Mouse (Mus musculus) G1E (cell line): Measurements from ENCODE around the gene Vangl1. TPM values are rescaled to one million over a fixed set of nuclear protein-coding genes. Genes with fewer than 3 reads are reported as not detected.

Source experiments
- ATAC-seq: 2 replicates; pipeline ENCODE4 v1.8.0; 2016; ENCODE audit warnings: mild to moderate bottlenecking; ENCODE audit not compliant: insufficient number of reproducible peaks, poor library complexity, low FRiP score, severe bottlenecking; ENCODE audit errors: extremely low read depth
- DNase-seq: peaks from one replicate; pipeline ENCODE4 v3.0.0; 2012; ENCODE audit warnings: low spot score
- H3K27me3 ChIP-seq: 2 replicates; pipeline ENCODE4 v1.6.1; 2012; ENCODE audit warnings: mild to moderate bottlenecking, low read length, inconsistent platforms; ENCODE audit not compliant: insufficient read depth
- H3K36me3 ChIP-seq: replicated peaks from 2 replicates; pipeline ENCODE3; 2012; ENCODE audit warnings: mild to moderate bottlenecking, inconsistent platforms
- H3K4me1 ChIP-seq: 2 replicates; pipeline ENCODE4 v1.6.1; 2012; ENCODE audit warnings: low read depth, low read length, inconsistent platforms, mixed read lengths; ENCODE audit not compliant: insufficient read depth
- H3K4me3 ChIP-seq: 2 replicates; pipeline ENCODE4 v1.5.1; 2012; ENCODE audit warnings: low read depth, mild to moderate bottlenecking, inconsistent platforms, low read length, moderate library complexity, mixed read lengths
- H3K9me3 ChIP-seq: replicated peaks from 2 replicates; pipeline ENCODE4 v1.6.1; 2012; ENCODE audit warnings: inconsistent platforms
- CTCF ChIP-seq: IDR thresholded peaks from 2 replicates; pipeline ENCODE4 v1.5.1; 2012; ENCODE audit warnings: low read depth, low read length, inconsistent platforms, mixed read lengths
- GATA1 ChIP-seq: IDR thresholded peaks from 2 replicates; pipeline ENCODE4 v1.6.1; 2012; ENCODE audit warnings: borderline replicate concordance, low read length, inconsistent platforms, mixed read lengths
- GATA2 ChIP-seq: IDR thresholded peaks from 2 replicates; pipeline ENCODE4 v1.6.1; 2012; ENCODE audit warnings: low read depth, low read length, inconsistent platforms, borderline replicate concordance
- POLR2AphosphoS5 ChIP-seq: IDR thresholded peaks from 2 replicates; pipeline ENCODE4 v1.6.1; 2012; ENCODE audit warnings: low read depth, low read length, inconsistent platforms; ENCODE audit not compliant: insufficient replicate concordance
- TAL1 ChIP-seq: conservative IDR thresholded peaks from 2 replicates; pipeline ENCODE4 v1.6.1; 2012; ENCODE audit warnings: low read depth, low read length, inconsistent platforms, mixed read lengths
- polyA plus RNA-seq: library from polyadenylated mRNA; stranded (reverse); fragments of >175 nt; gene quantifications from 2 replicates; pipeline ENCODE4 v1.2.3, GENCODE M21; 2012
- total RNA-seq, 2 experiments: library from RNA; stranded (forward) in 1 of 2; stranded (reverse) in 1 of 2; fragments of 200-1000 nt in 1 of 2; fragments of >200 nt in 1 of 2; fragmentation: Nextera tagmentation in 1 of 2; gene quantifications; 2 replicates each; pipeline ENCODE4 v1.2.3; 2014 to 2017

Gene Vangl1
- total and polyA plus RNA-seq, 3 experiments: 22.7 to 56.6 (median 25.6) TPM

DNA sequence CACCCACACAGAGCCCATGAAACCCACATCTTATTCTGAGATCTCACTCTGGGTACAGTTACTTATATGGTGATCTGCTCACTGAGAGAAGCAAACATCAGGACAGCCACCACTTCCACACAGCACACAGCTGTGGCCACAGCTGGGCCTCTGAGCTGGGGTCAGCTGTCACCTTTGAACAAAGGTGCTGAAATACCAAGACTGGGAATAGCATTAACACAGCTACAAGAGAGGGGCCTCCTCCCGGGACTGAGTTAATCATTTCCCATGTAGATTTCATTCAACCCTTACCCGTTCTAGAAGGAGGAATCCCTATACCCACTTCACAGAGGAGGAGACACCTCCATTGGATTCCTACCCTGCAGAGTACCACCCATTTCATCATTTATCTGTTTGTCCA lies 8.7 kb downstream of the Vangl1 start:
- no peak for TF ChIP-seq TAL1
- no peak for TF ChIP-seq CTCF
- TF ChIP-seq GATA2: no peak
- no peak for TF ChIP-seq GATA1
- TF ChIP-seq POLR2AphosphoS5: no peak
- DNase-seq (no peak), ATAC-seq (no peak)
- Histone ChIP-seq H3K4me1 (no peaks in the 10 kb centered on the region), H3K4me3 (no peak overlapping the region), H3K36me3 (no peaks in the 10 kb centered on the region), H3K27me3 (peaks cover 55% of the 10 kb centered on the region), H3K9me3 (no peaks in the 10 kb centered on the region)

DNA sequence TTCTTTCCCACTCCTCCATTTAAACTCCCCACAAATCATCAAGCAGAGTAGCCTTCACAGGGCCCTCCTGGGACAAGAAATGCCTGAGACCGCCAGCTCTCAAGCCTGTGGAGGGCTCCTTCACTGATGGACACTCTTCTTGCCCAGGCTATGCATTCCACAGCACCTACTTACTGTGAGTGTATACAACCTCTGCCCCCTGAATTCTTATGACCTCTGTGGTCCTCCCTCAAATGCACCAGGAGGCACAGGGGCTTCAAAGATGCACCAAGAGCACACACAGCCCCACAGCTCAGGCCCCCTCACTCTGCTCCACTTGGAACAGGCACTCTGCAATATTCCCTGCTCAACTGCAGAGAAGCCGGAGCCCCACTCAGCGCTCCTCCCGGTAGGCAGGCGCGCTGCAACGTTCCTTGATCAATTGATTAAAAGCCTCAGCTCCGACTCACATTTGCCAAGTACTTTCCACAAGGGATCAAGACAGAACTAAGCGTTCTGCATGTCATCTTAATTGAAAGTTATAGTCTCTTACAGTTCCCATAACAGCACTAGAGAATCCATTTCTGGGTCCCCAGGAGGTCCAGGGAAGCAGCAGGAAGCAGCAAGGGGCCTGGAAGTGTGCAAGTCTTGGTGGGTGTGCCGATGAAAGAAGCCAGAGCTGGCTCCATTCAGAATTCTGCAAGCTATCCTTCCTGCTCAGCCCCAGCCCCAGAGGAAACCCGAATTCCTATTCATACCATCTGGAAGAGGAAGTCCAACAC lies 10.0 kb downstream of the Vangl1 start:
- DNase-seq: no peak
- Histone ChIP-seq H3K9me3 (no peaks in the 10 kb centered on the region), H3K4me1 (no peaks in the 10 kb centered on the region), H3K27me3 (peaks cover 54% of the 10 kb centered on the region), H3K36me3 (no peaks in the 10 kb centered on the region), H3K4me3 (no peak overlapping the region)
- TF ChIP-seq GATA2 (no peak), GATA1 (no peak), TAL1 (no peak), CTCF (no peak), POLR2AphosphoS5 (no peak)
- ATAC-seq: no peak

GRCm38 (mm10) chr3:102193488-102194290 lies 10.8 kb downstream of the Vangl1 start:
- Histone ChIP-seq H3K4me3 (no peak overlapping the region), H3K4me1 (no peaks in the 10 kb centered on the region), H3K9me3 (no peaks in the 10 kb centered on the region), H3K36me3 (no peaks in the 10 kb centered on the region), H3K27me3 (peaks cover 49% of the 10 kb centered on the region)
- ATAC-seq: no peak
- no peak for DNase-seq
- no peak for TF ChIP-seq GATA1
- no peak for TF ChIP-seq GATA2
- TF ChIP-seq TAL1: no peak
- no peak for TF ChIP-seq POLR2AphosphoS5
- TF ChIP-seq CTCF: no peak

DNA sequence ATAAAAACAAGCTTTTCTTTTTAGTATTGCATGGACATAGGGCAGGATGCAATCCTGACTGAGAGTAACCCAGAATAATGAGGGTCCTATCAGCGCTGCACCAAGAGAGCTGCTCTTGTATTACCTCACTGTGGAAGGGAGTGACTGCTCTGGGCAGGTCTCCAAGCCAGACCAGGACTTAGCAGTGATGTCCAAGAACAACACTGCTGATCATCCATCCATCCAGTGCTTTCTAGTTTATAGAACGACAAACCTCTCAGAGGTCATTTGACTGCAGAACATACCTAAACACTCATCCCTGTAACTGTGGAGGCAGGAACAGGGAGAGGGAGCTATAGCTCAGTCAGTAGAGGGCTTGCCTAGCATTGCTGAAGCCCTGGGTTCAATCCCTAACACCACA lies 11.9 kb downstream of the Vangl1 start:
- TF ChIP-seq CTCF (no peak), GATA2 (no peak), POLR2AphosphoS5 (no peak), TAL1 (no peak), GATA1 (no peak)
- Histone ChIP-seq H3K4me1 (no peaks in the 10 kb centered on the region), H3K27me3 (peaks cover 44% of the 10 kb centered on the region), H3K36me3 (no peaks in the 10 kb centered on the region), H3K4me3 (no peak overlapping the region), H3K9me3 (no peaks in the 10 kb centered on the region)
- no peak for DNase-seq
- ATAC-seq: no peak

GRCm38 (mm10) chr3:102191575-102191974 lies 12.9 kb downstream of the Vangl1 start:
- no peak for ATAC-seq
- no peaks in the 10 kb centered on the region for H3K36me3 ChIP-seq
- H3K9me3 ChIP-seq: no peaks in the 10 kb centered on the region
- H3K27me3 ChIP-seq: peaks cover 40% of the 10 kb centered on the region
- no peaks in the 10 kb centered on the region for H3K4me1 ChIP-seq
- H3K4me3 ChIP-seq: no peak overlapping the region
- no peak for DNase-seq
- TF ChIP-seq GATA2 (no peak), CTCF (no peak), POLR2AphosphoS5 (no peak), GATA1 (no peak), TAL1 (no peak)

DNA sequence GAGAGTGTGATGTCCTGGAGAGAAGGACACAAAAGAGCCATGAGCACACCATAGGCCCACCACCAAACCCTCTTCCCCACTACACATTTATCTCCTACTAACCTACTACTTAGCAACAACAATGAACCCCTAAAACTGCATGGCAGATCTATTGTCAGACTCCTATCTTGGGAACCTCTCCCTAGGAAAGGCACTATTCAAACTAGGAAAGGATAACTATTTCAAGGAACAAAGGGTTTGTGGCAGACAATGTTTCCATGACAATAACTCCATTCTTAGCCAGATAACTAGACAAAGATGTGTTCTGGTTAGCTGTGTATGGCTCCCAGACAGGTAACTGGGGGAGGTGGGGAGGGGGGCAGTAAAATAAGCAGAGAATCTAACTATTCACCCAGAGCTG lies 13.9 kb downstream of the Vangl1 start:
- Histone ChIP-seq H3K4me1 (no peaks in the 10 kb centered on the region), H3K36me3 (no peaks in the 10 kb centered on the region), H3K27me3 (peaks cover 34% of the 10 kb centered on the region), H3K4me3 (no peak overlapping the region), H3K9me3 (no peaks in the 10 kb centered on the region)
- TF ChIP-seq POLR2AphosphoS5 (no peak), CTCF (no peak), GATA1 (no peak), TAL1 (no peak), GATA2 (no peak)
- DNase-seq: no peak
- ATAC-seq: no peak
